Mouse (Mus musculus) splenic B cell, adult 2 months (primary cell): ENCODE data around the gene Prkce.

Source experiments
- DNase-seq: peaks from one replicate; pipeline ENCODE4 v3.0.0-alpha.2; 2011; ENCODE audit warnings: low read depth, low spot score
- H3K27me3 ChIP-seq: 2 replicates; pipeline ENCODE4 v1.6.1; 2012; ENCODE audit warnings: mild to moderate bottlenecking, low read length, moderate library complexity, mixed read lengths; ENCODE audit not compliant: control insufficient read depth, poor library complexity, insufficient read depth, severe bottlenecking
- H3K36me3 ChIP-seq: 2 replicates; pipeline ENCODE4 v1.6.1; 2012; ENCODE audit warnings: mild to moderate bottlenecking, low read length, moderate library complexity, mixed read lengths; ENCODE audit not compliant: control insufficient read depth, poor library complexity, insufficient read depth, severe bottlenecking

Prkce gene

GRCm38 (mm10) chr17:86248832-86249231, 81.2 kb downstream of the Prkce start:
- H3K36me3 ChIP-seq = no peaks in the 10 kb centered on the region; the same call in 1 of the 2 replicates
- DNase-seq = no peak
- no peaks in the 10 kb centered on the region for H3K27me3 ChIP-seq

GRCm38 (mm10) chr17:86249499-86250405, 82.2 kb downstream of the Prkce start:
- Histone ChIP-seq H3K27me3 (no peaks in the 10 kb centered on the region), H3K36me3 (no peaks in the 10 kb centered on the region; the same call in 1 of the 2 replicates)
- DNase-seq = no peak

GRCm38 (mm10) chr17:86250406-86250905, 82.9 kb downstream of the Prkce start:
- H3K36me3 ChIP-seq = no peaks in the 10 kb centered on the region; the same call in 1 of the 2 replicates
- DNase-seq = no peak
- H3K27me3 ChIP-seq = no peaks in the 10 kb centered on the region

- H3K36me3 ChIP-seq = no peaks in the 10 kb centered on the region
- no peaks in the 10 kb centered on the region for H3K27me3 ChIP-seq
Observed at GRCm38 (mm10) chr17:86253884-86254283, 86.3 kb downstream of the Prkce start.

GRCm38 (mm10) chr17:86254285-86254684, 86.7 kb downstream of the Prkce start:
- H3K36me3 ChIP-seq = no peaks in the 10 kb centered on the region
- no peaks in the 10 kb centered on the region for H3K27me3 ChIP-seq
- DNase-seq = no peak

More at GRCm38 (mm10) chr17:86253884-86254283, 86.3 kb downstream of the Prkce start:
- no peak for DNase-seq

GRCm38 (mm10) chr17:86254978-86255377, 87.4 kb downstream of the Prkce start:
- DNase-seq = no peak
- Histone ChIP-seq H3K27me3 (no peaks in the 10 kb centered on the region), H3K36me3 (no peaks in the 10 kb centered on the region)

GRCm38 (mm10) chr17:86256730-86257131, 89.1 kb downstream of the Prkce start:
- H3K27me3 ChIP-seq = no peaks in the 10 kb centered on the region
- H3K36me3 ChIP-seq = 0 out of 2 replicates have a peak, but pooled peaks cover 2% of the 10 kb centered on the region
- no peak for DNase-seq

- DNase-seq = no peak
- Histone ChIP-seq H3K36me3 (0 out of 2 replicates have a peak, but pooled peaks cover 2% of the 10 kb centered on the region), H3K27me3 (no peaks in the 10 kb centered on the region)
Observed at GRCm38 (mm10) chr17:86261067-86261466, 93.5 kb downstream of the Prkce start.

GRCm38 (mm10) chr17:86263985-86264649, 96.5 kb downstream of the Prkce start:
- DNase-seq = no peak
- Histone ChIP-seq H3K36me3 (0 out of 2 replicates have a peak, but pooled peaks cover 2% of the 10 kb centered on the region), H3K27me3 (no peaks in the 10 kb centered on the region)

- Histone ChIP-seq H3K36me3 (no peaks in the 10 kb centered on the region), H3K27me3 (no peaks in the 10 kb centered on the region)
- no peak for DNase-seq
Observed at GRCm38 (mm10) chr17:86266051-86266450, 98.5 kb downstream of the Prkce start.

- peak; percentile 25 for DNase-seq
- Histone ChIP-seq H3K27me3 (no peaks in the 10 kb centered on the region), H3K36me3 (no peaks in the 10 kb centered on the region)
Observed at GRCm38 (mm10) chr17:86267126-86267760, 99.7 kb downstream of the Prkce start.

GRCm38 (mm10) chr17:86269639-86270038, 102.1 kb downstream of the Prkce start:
- no peaks in the 10 kb centered on the region for H3K27me3 ChIP-seq
- DNase-seq = peak; percentile 51

GRCm38 (mm10) chr17:86270523-86270922, 102.9 kb downstream of the Prkce start:
- Histone ChIP-seq H3K36me3 (no peaks in the 10 kb centered on the region), H3K27me3 (no peaks in the 10 kb centered on the region)
- no peak for DNase-seq

More at GRCm38 (mm10) chr17:86269639-86270038, 102.1 kb downstream of the Prkce start:
- no peaks in the 10 kb centered on the region for H3K36me3 ChIP-seq

GRCm38 (mm10) chr17:86271277-86271676, 103.7 kb downstream of the Prkce start:
- Histone ChIP-seq H3K27me3 (no peaks in the 10 kb centered on the region), H3K36me3 (no peaks in the 10 kb centered on the region)
- DNase-seq = no peak
